Mouse (Mus musculus): ENCODE data around the gene Gm20441. TPM values are rescaled to one million over a fixed set of nuclear protein-coding genes. Genes with fewer than 3 reads are reported as not detected.

The Gm20441 gene
- polyA plus RNA-seq, 1 experiment from 2014 or later, result not detected

GRCm38 (mm10) chr10:75744017-75744416, 36.7 kb downstream of the Gm20441 start:
- WGBS, result 40% methylated on average over 3 of the region's 3 CpGs
- Histone ChIP-seq H3K9ac (no peak overlapping the region), H3K9me3 (no peaks in the 10 kb centered on the region), H3K27ac (no peak overlapping the region), H3K4me3 (no peak overlapping the region), H3K4me1 (no peaks in the 10 kb centered on the region), H3K4me2 (replicated peaks) (no peak overlapping the region), H3K27me3 (no peaks in the 10 kb centered on the region), H3K36me3 (peaks cover 95% of the 10 kb centered on the region)
- peak; percentile 88 for ATAC-seq (ENCODE audit: low FRiP score, low read depth)

- WGBS, result 91% methylated on average over 12 of the region's 12 CpGs
- Histone ChIP-seq H3K27ac (no peak overlapping the region), H3K4me1 (no peaks in the 10 kb centered on the region), H3K27me3 (no peaks in the 10 kb centered on the region), H3K9ac (no peak overlapping the region), H3K4me2 (replicated peaks) (no peak overlapping the region), H3K36me3 (peaks cover 96% of the 10 kb centered on the region), H3K9me3 (no peaks in the 10 kb centered on the region), H3K4me3 (no peak overlapping the region)
- no peak for ATAC-seq (ENCODE audit: low FRiP score, low read depth)
These were observed 37.4 kb downstream of the Gm20441 start for GRCm38 (mm10) chr10:75743369-75743768.

- ATAC-seq (ENCODE audit: low FRiP score, low read depth), result no peak
- Histone ChIP-seq H3K27ac (no peak overlapping the region), H3K36me3 (peaks cover 94% of the 10 kb centered on the region), H3K4me2 (replicated peaks) (no peak overlapping the region), H3K27me3 (no peaks in the 10 kb centered on the region), H3K4me3 (no peak overlapping the region), H3K4me1 (no peaks in the 10 kb centered on the region), H3K9ac (no peak overlapping the region), H3K9me3 (no peaks in the 10 kb centered on the region)
- 91% methylated on average over 3 of the region's 3 CpGs for WGBS
These were observed 39.9 kb downstream of the Gm20441 start for GRCm38 (mm10) chr10:75740866-75741265.

GRCm38 (mm10) chr10:75725449-75725848, 55.3 kb downstream of the Gm20441 start:
- no peak overlapping the region for H3K4me2 ChIP-seq (replicated peaks)
- no peak for ATAC-seq (ENCODE audit: low FRiP score, low read depth)
- H3K4me1 ChIP-seq, result no peaks in the 10 kb centered on the region
- WGBS, result 86% methylated on average over 7 of the region's 7 CpGs
- no peak overlapping the region for H3K4me3 ChIP-seq
- H3K27ac ChIP-seq, result no peak overlapping the region
- peaks cover 89% of the 10 kb centered on the region for H3K36me3 ChIP-seq
- no peaks in the 10 kb centered on the region for H3K9me3 ChIP-seq
- H3K9ac ChIP-seq, result no peak overlapping the region
- H3K27me3 ChIP-seq, result no peaks in the 10 kb centered on the region

Other genes starting within 250 kb of the Gm20441 start
- gene Lrrc75b, start 220.6 kb downstream of the Gm20441 start, polyA plus RNA-seq (2015; fragmentation: Nextera tagmentation; extraction: Ambion mirVana), result 1.5 and 1.7 TPM in 2 replicates
- 0.57 and 0.75 TPM in 2 replicates for gene Ggt1, start 219.3 kb downstream of the Gm20441 start, polyA plus RNA-seq (2015; fragmentation: Nextera tagmentation; extraction: Ambion mirVana)
- gene Ggt5, start 191.6 kb downstream of the Gm20441 start, polyA plus RNA-seq (2015; fragmentation: Nextera tagmentation; extraction: Ambion mirVana), result 1.3 and 1.7 TPM in 2 replicates
- gene Susd2, start 136.9 kb downstream of the Gm20441 start, polyA plus RNA-seq (2015; fragmentation: Nextera tagmentation; extraction: Ambion mirVana), result 3.1 TPM in 2 replicates
- 30.9 and 32.5 TPM in 2 replicates for gene Cabin1, start 16.6 kb downstream of the Gm20441 start, polyA plus RNA-seq (2015; fragmentation: Nextera tagmentation; extraction: Ambion mirVana)
- gene Ddt, start 7.5 kb downstream of the Gm20441 start, polyA plus RNA-seq (2015; fragmentation: Nextera tagmentation; extraction: Ambion mirVana), result 92.4 and 95.9 TPM in 2 replicates
- gene Gstt3, start 460 bp upstream of the Gm20441 start, polyA plus RNA-seq (2015; fragmentation: Nextera tagmentation; extraction: Ambion mirVana), result 19.6 and 21.5 TPM in 2 replicates
- gene Gstt1, start 17.6 kb upstream of the Gm20441 start, polyA plus RNA-seq (2015; fragmentation: Nextera tagmentation; extraction: Ambion mirVana), result 14.9 and 16.3 TPM in 2 replicates
- gene Gstt4, start 41.6 kb upstream of the Gm20441 start, polyA plus RNA-seq (2015; fragmentation: Nextera tagmentation; extraction: Ambion mirVana), result not detected in 2 replicates
- gene Gstt2, start 56.5 kb upstream of the Gm20441 start, polyA plus RNA-seq (2015; fragmentation: Nextera tagmentation; extraction: Ambion mirVana), result 12.7 and 13.8 TPM in 2 replicates
- gene Mif, start 79.3 kb upstream of the Gm20441 start, polyA plus RNA-seq (2015; fragmentation: Nextera tagmentation; extraction: Ambion mirVana), result 1,677 and 1,740 TPM in 2 replicates
- 3.4 and 3.7 TPM in 2 replicates for gene Derl3, start 112.5 kb upstream of the Gm20441 start, polyA plus RNA-seq (2015; fragmentation: Nextera tagmentation; extraction: Ambion mirVana)
- gene Smarcb1, start 140.7 kb upstream of the Gm20441 start, polyA plus RNA-seq (2015; fragmentation: Nextera tagmentation; extraction: Ambion mirVana), result 247 and 248 TPM in 2 replicates
- gene Chchd10, start 152.2 kb upstream of the Gm20441 start, polyA plus RNA-seq (2015; fragmentation: Nextera tagmentation; extraction: Ambion mirVana), result 9.8 and 11.5 TPM in 2 replicates
- 194 and 198 TPM in 2 replicates for gene Mmp11, start 155.5 kb upstream of the Gm20441 start, polyA plus RNA-seq (2015; fragmentation: Nextera tagmentation; extraction: Ambion mirVana)
- 0.15 TPM in 1 of 2 replicates, not detected in the other for gene Gm867, start 159.7 kb upstream of the Gm20441 start, polyA plus RNA-seq (2015; fragmentation: Nextera tagmentation; extraction: Ambion mirVana)
- 0.33 and 0.66 TPM in 2 replicates for gene Vpreb3, start 162.1 kb upstream of the Gm20441 start, polyA plus RNA-seq (2015; fragmentation: Nextera tagmentation; extraction: Ambion mirVana)
- gene Gm5134, start 173.6 kb upstream of the Gm20441 start, polyA plus RNA-seq (2015; fragmentation: Nextera tagmentation; extraction: Ambion mirVana), result 0.11 TPM in 1 of 2 replicates, not detected in the other